ENCODE assay signal across 9 mouse cellular contexts in genomic region chr12:51865061-51865789, GRCm38 (mm10). TPM values are rescaled to one million over a fixed set of nuclear protein-coding genes. Genes with fewer than 3 reads are reported as not detected.
DNase-seq lines count a peak whose midpoint lies in the region; ATAC-seq lines count a peak whose summit lies in the region.
"Had no signal": no experiment of that assay in that cellular context is flagged by ENCODE, and none has a peak within 500 bp of the region (broad histone marks: within the 10 kb centered on the region; RNA-seq: fewer than 3 reads in every experiment).

No protein-coding gene starts in this region.

- no peak for ATAC-seq in heart, embryonic 15.5 days (replicated peaks; ENCODE audit: insufficient number of reproducible peaks, insufficient read depth, low FRiP score, low read depth)
- ATAC-seq in hindbrain, embryonic 12.5 days (ENCODE audit: low FRiP score), result no peak
- ATAC-seq in midbrain, embryonic 15.5 days (replicated peaks), result peak; percentile 47; the same call in 1 of the 2 replicates

- H3K9me3 ChIP-seq in heart, embryonic 15.5 days (replicated peaks), result no peaks in the 10 kb centered on the region
- H3K9me3 ChIP-seq in hindbrain, embryonic 12.5 days (replicated peaks), result no peaks in the 10 kb centered on the region
- no peaks in the 10 kb centered on the region for H3K9me3 ChIP-seq in midbrain, embryonic 15.5 days
- H3K9me3 ChIP-seq: limb, embryonic 15.5 days had no signal

- no peak overlapping the region for H3K4me3 ChIP-seq in heart, embryonic 15.5 days
- H3K4me3 ChIP-seq in hindbrain, embryonic 12.5 days, result no peak overlapping the region
- no peak overlapping the region for H3K4me3 ChIP-seq in midbrain, embryonic 15.5 days
- H3K4me3 ChIP-seq: limb, embryonic 15.5 days had no signal

- no peak for DNase-seq in heart, postnatal 4 days
- DNase-seq in T-cell, adult 2 months (ENCODE audit: low spot score), result peak; percentile 30
- DNase-seq in cerebellum, postnatal 4 days (ENCODE audit: low spot score in 2 of 2), result no peak
- DNase-seq in retina, postnatal 1 day, result no peak
- no peak for DNase-seq in cerebellum, postnatal 10 days

- peaks cover 10% of the 10 kb centered on the region for H3K4me1 ChIP-seq in heart, embryonic 15.5 days (replicated peaks)
- H3K4me1 ChIP-seq in hindbrain, embryonic 12.5 days, result peaks cover 20% of the 10 kb centered on the region
- peaks cover 18% of the 10 kb centered on the region for H3K4me1 ChIP-seq in midbrain, embryonic 15.5 days

- no peaks in the 10 kb centered on the region for H3K27me3 ChIP-seq in heart, embryonic 15.5 days
- H3K27me3 ChIP-seq in hindbrain, embryonic 12.5 days, result peaks cover 20% of the 10 kb centered on the region
- H3K27me3 ChIP-seq in midbrain, embryonic 15.5 days (replicated peaks), result no peaks in the 10 kb centered on the region
- H3K27me3 ChIP-seq: limb, embryonic 15.5 days had no signal

- H3K4me2 ChIP-seq in heart, embryonic 15.5 days, result no peak overlapping the region
- H3K4me2 ChIP-seq in hindbrain, embryonic 12.5 days (replicated peaks), result peak overlapping the region; percentile 24
- H3K4me2 ChIP-seq in midbrain, embryonic 15.5 days, result peak overlapping the region; percentile 6; the same call in 1 of the 2 replicates
- H3K4me2 ChIP-seq: limb, embryonic 15.5 days had no signal

- WGBS in heart, embryonic 15.5 days, result 48% methylated on average over 9 of the region's 9 CpGs
- 48% methylated on average over 9 of the region's 9 CpGs for WGBS in hindbrain, embryonic 12.5 days
- 40% methylated on average over 9 of the region's 9 CpGs for whole genome bisulfite sequencing in midbrain, embryonic 15.5 days

- H3K9ac ChIP-seq in heart, embryonic 15.5 days, result no peak overlapping the region
- H3K9ac ChIP-seq in hindbrain, embryonic 12.5 days, result no peak overlapping the region
- no peak overlapping the region for H3K9ac ChIP-seq in midbrain, embryonic 15.5 days
- H3K9ac ChIP-seq: limb, embryonic 15.5 days had no signal

- H3K27ac ChIP-seq in heart, embryonic 15.5 days, result 0 out of 2 replicates have a peak overlapping the region, but pooled peaks have one; percentile 21
- H3K27ac ChIP-seq in hindbrain, embryonic 12.5 days, result 0 out of 2 replicates have a peak overlapping the region, but pooled peaks have one; percentile 17
- peak overlapping the region; percentile 65 for H3K27ac ChIP-seq in midbrain, embryonic 15.5 days

- no peaks in the 10 kb centered on the region for H3K36me3 ChIP-seq in heart, embryonic 15.5 days
- no peaks in the 10 kb centered on the region for H3K36me3 ChIP-seq in hindbrain, embryonic 12.5 days
- H3K36me3 ChIP-seq in midbrain, embryonic 15.5 days (replicated peaks), result no peaks in the 10 kb centered on the region
- H3K36me3 ChIP-seq: limb, embryonic 15.5 days had no signal

RNA-seq across cellular contexts. Expression of gene Hectd1, which starts 35.9 kb away (rescaled TPM):
- polyA plus RNA-seq in heart, embryonic 15.5 days (2015; fragmentation: Nextera tagmentation; extraction: Ambion mirVana), result 30.8 and 32.4 TPM in 2 replicates
- total RNA-seq in heart, postnatal 4 days (2021), result 10 to 100 TPM; 96.8 to 99.6 TPM
- polyA plus RNA-seq in hindbrain, embryonic 12.5 days (2016; fragmentation: Nextera tagmentation; extraction: Ambion mirVana), result 40.9 and 42.8 TPM in 2 replicates
- 39.3 and 40.8 TPM in 2 replicates for polyA plus RNA-seq in midbrain, embryonic 15.5 days (2015; fragmentation: Nextera tagmentation; extraction: Ambion mirVana)
